In the genomic region with DNA sequence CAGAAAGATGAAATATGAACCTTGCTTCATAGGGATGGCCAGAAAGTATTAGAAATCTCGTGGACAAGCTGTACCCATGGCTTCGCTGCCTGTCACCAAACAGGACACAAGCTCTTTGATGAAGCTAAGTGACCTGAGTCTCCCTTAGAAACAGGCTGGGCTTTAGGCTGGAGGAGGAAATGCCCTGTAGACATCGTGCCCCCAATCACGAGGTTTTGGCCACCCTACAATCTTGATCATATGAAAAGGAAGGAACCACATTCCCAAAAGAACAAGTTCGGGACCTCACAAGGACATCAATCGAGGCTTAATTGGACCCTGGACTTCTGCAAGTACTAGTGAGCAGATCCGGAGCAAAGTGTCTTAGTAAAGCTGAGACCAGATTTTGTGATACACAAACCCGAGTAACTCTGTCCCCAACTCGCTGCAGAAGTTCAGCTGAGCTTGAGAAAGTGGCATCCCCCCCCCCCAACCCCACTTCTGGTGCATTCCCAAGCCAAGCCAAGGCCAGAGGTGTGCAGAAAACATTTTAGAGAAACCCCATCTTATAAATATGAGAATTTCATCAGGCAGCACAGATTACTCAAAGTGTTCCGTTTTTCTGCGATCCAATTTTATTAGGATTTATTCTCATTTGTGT, we compare ENCODE assay signal across 13 mouse cellular contexts. TPM values are rescaled to one million over a fixed set of nuclear protein-coding genes. Genes with fewer than 3 reads are reported as not detected.
DNase-seq lines count a peak whose midpoint lies in the region; ATAC-seq and TF ChIP-seq lines count a peak whose summit lies in the region.
"Had no signal": no experiment of that assay in that cellular context is flagged by ENCODE, and none has a peak within 500 bp of the region (broad histone marks: within the 10 kb centered on the region; RNA-seq: fewer than 3 reads in every experiment).

No protein-coding gene starts in this region.

- 4% methylated on average over 11 of the region's 11 CpGs for WGBS in heart, embryonic 12.5 days
- 4% methylated on average over 11 of the region's 11 CpGs for WGBS in embryonic facial prominence, embryonic 13.5 days
- 5% methylated on average over 11 of the region's 11 CpGs for WGBS in hindbrain, embryonic 15.5 days
- 4% methylated on average over 11 of the region's 11 CpGs for WGBS in midbrain, embryonic 15.5 days
- 10% methylated on average over 11 of the region's 11 CpGs for WGBS in cerebellum, adult 2 months

- intact Hi-C loops in left cerebral cortex, postnatal 25 days (cut with DNase I) = loop anchor here (2.0 to 5.0 kb wide), 2 partner anchors 145 to 193 kb away; no protein-coding TSS in a partner anchor

- H3K4me3 ChIP-seq in heart, embryonic 12.5 days = no peak overlapping the region
- H3K4me3 ChIP-seq in embryonic facial prominence, embryonic 13.5 days = peak overlapping the region; percentile 50
- peak overlapping the region; percentile 61 for H3K4me3 ChIP-seq in hindbrain, embryonic 15.5 days
- peak overlapping the region; percentile 88 for H3K4me3 ChIP-seq in midbrain, embryonic 15.5 days
- H3K4me3 ChIP-seq in cerebellum, adult 2 months (replicated peaks; ENCODE audit: insufficient read depth, low read depth, low read length) = no peak overlapping the region
- H3K4me3 ChIP-seq: megakaryocyte, embryonic 14.5 days had no signal

- H3K36me3 ChIP-seq in heart, embryonic 12.5 days = no peaks in the 10 kb centered on the region
- H3K36me3 ChIP-seq in embryonic facial prominence, embryonic 13.5 days = no peaks in the 10 kb centered on the region
- H3K36me3 ChIP-seq in hindbrain, embryonic 15.5 days = no peaks in the 10 kb centered on the region
- H3K36me3 ChIP-seq in midbrain, embryonic 15.5 days (replicated peaks) = no peaks in the 10 kb centered on the region

- no peak for ATAC-seq in heart, embryonic 12.5 days (ENCODE audit: insufficient number of reproducible peaks, low FRiP score)
- ATAC-seq in embryonic facial prominence, embryonic 13.5 days (ENCODE audit: insufficient number of reproducible peaks, insufficient read depth, low FRiP score, low TSS enrichment, low read depth) = no peak
- ATAC-seq in hindbrain, embryonic 15.5 days (ENCODE audit: low FRiP score, low read depth) = no peak
- no peak for ATAC-seq in midbrain, embryonic 15.5 days (replicated peaks)

- no peaks in the 10 kb centered on the region for H3K9me3 ChIP-seq in heart, embryonic 12.5 days (replicated peaks)
- no peaks in the 10 kb centered on the region for H3K9me3 ChIP-seq in embryonic facial prominence, embryonic 13.5 days
- H3K9me3 ChIP-seq in hindbrain, embryonic 15.5 days = no peaks in the 10 kb centered on the region
- H3K9me3 ChIP-seq in midbrain, embryonic 15.5 days = no peaks in the 10 kb centered on the region

- no peak for TF ChIP-seq CTCF in cerebellum, adult 2 months (IDR thresholded peaks at IDR 0.05; ENCODE audit: borderline replicate concordance, insufficient read depth, low read depth, low read length)

- no peak overlapping the region for H3K9ac ChIP-seq in heart, embryonic 12.5 days
- H3K9ac ChIP-seq in embryonic facial prominence, embryonic 13.5 days = peak overlapping the region; percentile 79
- H3K9ac ChIP-seq in hindbrain, embryonic 15.5 days = peak overlapping the region; percentile 77
- peak overlapping the region; percentile 77 for H3K9ac ChIP-seq in midbrain, embryonic 15.5 days

- peak overlapping the region; percentile 71; the same call in 1 of the 2 replicates for H3K4me2 ChIP-seq in heart, embryonic 12.5 days
- H3K4me2 ChIP-seq in embryonic facial prominence, embryonic 13.5 days = peak overlapping the region; percentile 88
- peak overlapping the region; percentile 97 for H3K4me2 ChIP-seq in hindbrain, embryonic 15.5 days
- peak overlapping the region; percentile 94 for H3K4me2 ChIP-seq in midbrain, embryonic 15.5 days

- no peak for DNase-seq in heart, adult 8-10 months (ENCODE audit: low spot score)
- no peak for DNase-seq in left cerebral cortex, adult 11 months (ENCODE audit: low spot score)
- no peak for DNase-seq in cerebellum, adult 2 months
- DNase-seq in left cerebral cortex, postnatal 25 days (ENCODE audit: low spot score in 2 of 2) = no peak
- DNase-seq: gastrocnemius, postnatal 14 days had no signal

- H3K4me1 ChIP-seq in heart, embryonic 12.5 days (replicated peaks) = peaks cover 23% of the 10 kb centered on the region
- peaks cover 32% of the 10 kb centered on the region for H3K4me1 ChIP-seq in embryonic facial prominence, embryonic 13.5 days
- peaks cover 46% of the 10 kb centered on the region for H3K4me1 ChIP-seq in hindbrain, embryonic 15.5 days (replicated peaks)
- H3K4me1 ChIP-seq in midbrain, embryonic 15.5 days = peaks cover 61% of the 10 kb centered on the region
- 0 out of 2 replicates have a peak, but pooled peaks cover 6% of the 10 kb centered on the region for H3K4me1 ChIP-seq in cerebellum, adult 2 months (ENCODE audit: control insufficient read depth, insufficient read depth, low read length)

- no peak for TF ChIP-seq POLR2A in cerebellum, adult 2 months (IDR thresholded peaks at IDR 0.05; ENCODE audit: borderline replicate concordance, insufficient read depth, low read length)

- no peak overlapping the region for H3K27ac ChIP-seq in heart, embryonic 12.5 days (ENCODE audit: poor library complexity, severe bottlenecking)
- peak overlapping the region; percentile 89 for H3K27ac ChIP-seq in embryonic facial prominence, embryonic 13.5 days
- peak overlapping the region; percentile 97 for H3K27ac ChIP-seq in hindbrain, embryonic 15.5 days (replicated peaks)
- H3K27ac ChIP-seq in midbrain, embryonic 15.5 days = peak overlapping the region; percentile 96
- no peak overlapping the region for H3K27ac ChIP-seq in cerebellum, adult 2 months (ENCODE audit: insufficient read depth, low read length)
- H3K27ac ChIP-seq: stomach, postnatal 0 days had no signal

- H3K27me3 ChIP-seq in heart, embryonic 12.5 days (replicated peaks) = peaks cover 78% of the 10 kb centered on the region
- peaks cover 79% of the 10 kb centered on the region for H3K27me3 ChIP-seq in embryonic facial prominence, embryonic 13.5 days
- H3K27me3 ChIP-seq in hindbrain, embryonic 15.5 days = no peaks in the 10 kb centered on the region
- H3K27me3 ChIP-seq in midbrain, embryonic 15.5 days (replicated peaks) = no peaks in the 10 kb centered on the region
- H3K27me3 ChIP-seq in cerebellum, adult 2 months (ENCODE audit: control insufficient read depth, insufficient read depth, low read length) = peaks cover 1% of the 10 kb centered on the region; the same call in 1 of the 2 replicates

RNA-seq across cellular contexts. Expression of gene Pou3f3, which starts 10.1 kb away (rescaled TPM):
- 0.06 TPM in 2 replicates for polyA plus RNA-seq in heart, embryonic 12.5 days (2016; fragmentation: Nextera tagmentation; extraction: Ambion mirVana)
- under 1 TPM in 1 of 4 experiments, not detected in 3; 0.09 TPM for total RNA-seq in heart, adult 8-10 months (2022)
- polyA plus RNA-seq in embryonic facial prominence, embryonic 13.5 days (2015; fragmentation: Nextera tagmentation; extraction: Ambion mirVana) = 11.4 and 13.4 TPM in 2 replicates
- 11.0 and 16.4 TPM in 2 replicates for polyA plus RNA-seq in hindbrain, embryonic 15.5 days (2015; fragmentation: Nextera tagmentation; extraction: Ambion mirVana)
- polyA plus RNA-seq in midbrain, embryonic 15.5 days (2015; fragmentation: Nextera tagmentation; extraction: Ambion mirVana) = 19.0 and 21.3 TPM in 2 replicates
- polyA plus RNA-seq in cerebellum, adult 2 months (2012; rRNA removed) = 14.1 and 15.9 TPM in 2 replicates
- total RNA-seq in left cerebral cortex, postnatal 25 days (2021) = 10 to 100 TPM; 57.6 to 59.5 TPM
- total RNA-seq: gastrocnemius, postnatal 14 days; hematopoietic stem cell, adult 5-6 weeks; liver, adult 2 months had no signal
- polyA plus RNA-seq: liver, adult 2 months; stomach, postnatal 0 days had no signal

Comparison
In these comparisons a context has a peak if more than half of its experiments do, and no peak if none do; other contexts are left out.
1. H3K27ac ChIP-seq: peak in embryonic facial prominence, embryonic 13.5 days (single experiment), hindbrain, embryonic 15.5 days (single experiment) and midbrain, embryonic 15.5 days (single experiment); none in heart, embryonic 12.5 days (single experiment) and cerebellum, adult 2 months (single experiment).
2. H3K4me3 ChIP-seq: peak in embryonic facial prominence, embryonic 13.5 days (single experiment), hindbrain, embryonic 15.5 days (single experiment) and midbrain, embryonic 15.5 days (single experiment); none in heart, embryonic 12.5 days (single experiment) and cerebellum, adult 2 months (single experiment).
3. RNA of gene Pou3f3, which starts 10.1 kb away (polyA plus RNA-seq): 19.0 to 21.3 TPM in midbrain, embryonic 15.5 days, 14.1 to 15.9 TPM in cerebellum, adult 2 months, 11.4 to 13.4 TPM in embryonic facial prominence, embryonic 13.5 days and 11.0 to 16.4 TPM in hindbrain, embryonic 15.5 days; 0.06 TPM in heart, embryonic 12.5 days; every median in the first group is over 10 times any median in the second.
4. Peak in every context shown above with its lines, with median percentiles within 50 percentile points of each other: H3K4me2 ChIP-seq.